ENCODE assay signal across 20 mouse cellular contexts in genomic region chr3:84610183-84610710, GRCm38 (mm10). TPM values are rescaled to one million over a fixed set of nuclear protein-coding genes. Genes with fewer than 3 reads are reported as not detected.
DNase-seq lines count a peak whose midpoint lies in the region; ATAC-seq and TF ChIP-seq lines count a peak whose summit lies in the region.
"Had no signal": no experiment of that assay in that cellular context is flagged by ENCODE, and none has a peak within 500 bp of the region (broad histone marks: within the 10 kb centered on the region; RNA-seq: fewer than 3 reads in every experiment).

No protein-coding gene starts in this region.

- H3K4me2 ChIP-seq in intestine, postnatal 0 days (replicated peaks; ENCODE audit: low read depth), result no peak overlapping the region
- no peak overlapping the region for H3K4me2 ChIP-seq in kidney, embryonic 16.5 days (replicated peaks; ENCODE audit: low read depth, low read length)
- H3K4me2 ChIP-seq in stomach, embryonic 15.5 days, result no peak overlapping the region
- H3K4me2 ChIP-seq in heart, embryonic 11.5 days, result no peak overlapping the region
- H3K4me2 ChIP-seq: embryonic facial prominence, embryonic 12.5 days; hindbrain, embryonic 13.5 days; liver, embryonic 13.5 days; midbrain, embryonic 15.5 days had no signal

- no peaks in the 10 kb centered on the region for H3K27me3 ChIP-seq in MEL (ENCODE audit: control insufficient read depth in 1 of 2, insufficient read depth in 2 of 2, low read length in 2 of 2)
- H3K27me3 ChIP-seq in intestine, postnatal 0 days (replicated peaks; ENCODE audit: control insufficient read depth, insufficient read depth, low read length), result no peaks in the 10 kb centered on the region
- H3K27me3 ChIP-seq in kidney, embryonic 16.5 days (ENCODE audit: insufficient read depth, low read length), result no peaks in the 10 kb centered on the region; the same call in 1 of the 2 replicates
- no peaks in the 10 kb centered on the region for H3K27me3 ChIP-seq in stomach, embryonic 15.5 days (replicated peaks)
- H3K27me3 ChIP-seq in heart, embryonic 11.5 days (ENCODE audit: control insufficient read depth, insufficient read depth, low read length), result no peaks in the 10 kb centered on the region
- H3K27me3 ChIP-seq: embryonic facial prominence, embryonic 12.5 days; hindbrain, embryonic 13.5 days; liver, embryonic 13.5 days; midbrain, embryonic 15.5 days had no signal

- no peak for TF ChIP-seq CTCF in MEL (IDR thresholded peaks at IDR 0.05 in 2 of 3, conservative IDR thresholded peaks at IDR 0.05 in 1 of 3; ENCODE audit: control insufficient read depth in 1 of 3, insufficient read depth in 1 of 3, low read depth in 2 of 3, low read length in 3 of 3, poor library complexity in 1 of 3, severe bottlenecking in 1 of 3)
- TF ChIP-seq CTCF in intestine, postnatal 0 days (IDR thresholded peaks at IDR 0.05; ENCODE audit: low read depth), result no peak

- no peaks in the 10 kb centered on the region for H3K9me3 ChIP-seq in MEL (replicated peaks; ENCODE audit: insufficient read depth, low read length)
- H3K9me3 ChIP-seq in intestine, postnatal 0 days (ENCODE audit: control insufficient read depth), result 0 out of 2 replicates have a peak, but pooled peaks cover 7% of the 10 kb centered on the region
- H3K9me3 ChIP-seq in kidney, embryonic 16.5 days (ENCODE audit: low read length), result peaks cover 7% of the 10 kb centered on the region; the same call in 1 of the 2 replicates
- H3K9me3 ChIP-seq in stomach, embryonic 15.5 days, result no peaks in the 10 kb centered on the region
- no peaks in the 10 kb centered on the region for H3K9me3 ChIP-seq in heart, embryonic 11.5 days (replicated peaks; ENCODE audit: control insufficient read depth, low read length)
- H3K9me3 ChIP-seq: embryonic facial prominence, embryonic 12.5 days; limb, embryonic 10.5 days; liver, embryonic 13.5 days; midbrain, embryonic 15.5 days had no signal

- TF ChIP-seq EP300 in MEL (IDR thresholded peaks at IDR 0.05; ENCODE audit: low read depth in 1 of 2, low read length in 2 of 2), result no peak

- H3K36me3 ChIP-seq in MEL (ENCODE audit: control insufficient read depth in 1 of 2, insufficient read depth in 2 of 2, low read length in 2 of 2), result peaks cover 0 to under 1% of the 10 kb centered on the region in 2 experiments; a peak in 1 of 4 replicates
- H3K36me3 ChIP-seq in intestine, postnatal 0 days (ENCODE audit: control insufficient read depth, insufficient read depth), result no peaks in the 10 kb centered on the region
- no peaks in the 10 kb centered on the region for H3K36me3 ChIP-seq in kidney, embryonic 16.5 days (ENCODE audit: insufficient read depth, low read length)
- no peaks in the 10 kb centered on the region for H3K36me3 ChIP-seq in stomach, embryonic 15.5 days
- no peaks in the 10 kb centered on the region for H3K36me3 ChIP-seq in heart, embryonic 11.5 days (ENCODE audit: control insufficient read depth, insufficient read depth, low read length)
- H3K36me3 ChIP-seq: embryonic facial prominence, embryonic 12.5 days; hindbrain, embryonic 13.5 days; limb, embryonic 10.5 days; liver, embryonic 13.5 days; midbrain, embryonic 15.5 days had no signal

- H3K27ac ChIP-seq in MEL (ENCODE audit: control insufficient read depth, low read depth, low read length), result no peak overlapping the region
- H3K27ac ChIP-seq in intestine, postnatal 0 days (ENCODE audit: low read depth, low read length), result no peak overlapping the region
- H3K27ac ChIP-seq in kidney, embryonic 16.5 days (ENCODE audit: low read length), result no peak overlapping the region
- no peak overlapping the region for H3K27ac ChIP-seq in stomach, embryonic 15.5 days
- H3K27ac ChIP-seq in heart, embryonic 11.5 days (ENCODE audit: low read depth, low read length), result no peak overlapping the region
- H3K27ac ChIP-seq: embryonic facial prominence, embryonic 12.5 days; hindbrain, embryonic 13.5 days; limb, embryonic 10.5 days; liver, embryonic 13.5 days; midbrain, embryonic 15.5 days had no signal

- ATAC-seq in intestine, postnatal 0 days, result peak; percentile 92
- peak; percentile 93 for ATAC-seq in kidney, embryonic 16.5 days (ENCODE audit: low FRiP score, low TSS enrichment)
- peak; percentile 39; the same call in 1 of the 2 replicates for ATAC-seq in stomach, embryonic 15.5 days (ENCODE audit: insufficient read depth, low FRiP score, low read depth)
- no peak for ATAC-seq in erythroid progenitor cell, adult 5-6 weeks (replicated peaks; ENCODE audit: low FRiP score, poor library complexity, severe bottlenecking)
- ATAC-seq in heart, embryonic 11.5 days (replicated peaks; ENCODE audit: insufficient number of reproducible peaks, low FRiP score, low TSS enrichment), result no peak
- ATAC-seq: activated CD4-positive, CD25-positive, alpha-beta regulatory T cell, adult 4 months; forebrain, postnatal 0 days; midbrain, embryonic 15.5 days had no signal

- peaks cover 0 to under 1% of the 10 kb centered on the region in 2 experiments; a peak in 1 of 4 replicates for H3K4me1 ChIP-seq in MEL (ENCODE audit: control insufficient read depth in 1 of 2, insufficient read depth in 2 of 2, low read length in 2 of 2)
- H3K4me1 ChIP-seq in intestine, postnatal 0 days (replicated peaks; ENCODE audit: control insufficient read depth, insufficient read depth, low read length), result no peaks in the 10 kb centered on the region
- H3K4me1 ChIP-seq in kidney, embryonic 16.5 days (ENCODE audit: insufficient read depth, low read length), result peaks cover 3% of the 10 kb centered on the region; the same call in 1 of the 2 replicates
- no peaks in the 10 kb centered on the region for H3K4me1 ChIP-seq in stomach, embryonic 15.5 days
- H3K4me1 ChIP-seq in heart, embryonic 11.5 days (ENCODE audit: control insufficient read depth, insufficient read depth, low read length), result no peaks in the 10 kb centered on the region
- H3K4me1 ChIP-seq: embryonic facial prominence, embryonic 12.5 days; hindbrain, embryonic 13.5 days; limb, embryonic 10.5 days; liver, embryonic 13.5 days; midbrain, embryonic 15.5 days had no signal

- no peak overlapping the region for H3K9ac ChIP-seq in MEL (ENCODE audit: control insufficient read depth, low read depth, low read length, poor library complexity, severe bottlenecking)
- H3K9ac ChIP-seq in intestine, postnatal 0 days (ENCODE audit: low read depth, low read length), result no peak overlapping the region
- no peak overlapping the region for H3K9ac ChIP-seq in kidney, embryonic 16.5 days (replicated peaks; ENCODE audit: low read length)
- H3K9ac ChIP-seq in stomach, embryonic 15.5 days, result no peak overlapping the region
- no peak overlapping the region for H3K9ac ChIP-seq in heart, embryonic 11.5 days (ENCODE audit: low read depth, low read length)
- H3K9ac ChIP-seq: embryonic facial prominence, embryonic 12.5 days; forebrain, postnatal 0 days; hindbrain, embryonic 13.5 days; liver, embryonic 13.5 days; midbrain, embryonic 15.5 days had no signal

- no peak for TF ChIP-seq RAD21 in MEL (IDR thresholded peaks at IDR 0.05; ENCODE audit: low read depth, low read length)

- peak; percentile 24 for DNase-seq in MEL (ENCODE audit: low read depth, low spot score)
- no peak for DNase-seq in layer of hippocampus, adult 9-10 months (ENCODE audit: low spot score)
- DNase-seq: adrenal gland, postnatal 14 days; cerebellum, adult 11-12 months; forebrain, postnatal 0 days; heart, adult 11 months; layer of hippocampus, postnatal 36 days; liver, embryonic 13.5 days; thymus, adult 2 months had no signal

- 42% methylated on average over 9 of the region's 9 CpGs for WGBS in intestine, postnatal 0 days
- WGBS in kidney, embryonic 16.5 days, result 52% methylated on average over 9 of the region's 9 CpGs
- 68% methylated on average over 9 of the region's 9 CpGs for WGBS in stomach, embryonic 15.5 days
- WGBS in heart, embryonic 11.5 days (ENCODE audit: insufficient replicate concordance), result 74% methylated on average over 9 of the region's 9 CpGs

- TF ChIP-seq POLR2A in MEL (IDR thresholded peaks at IDR 0.05; ENCODE audit: control insufficient read depth in 1 of 2, insufficient read depth in 1 of 2, low read depth in 1 of 2, low read length in 2 of 2, poor library complexity in 1 of 2), result no peak

- no peak overlapping the region for H3K4me3 ChIP-seq in MEL (ENCODE audit: control insufficient read depth in 1 of 2, insufficient read depth in 1 of 2, low read depth in 2 of 2, low read length in 2 of 2)
- H3K4me3 ChIP-seq in intestine, postnatal 0 days (ENCODE audit: low read depth, low read length), result no peak overlapping the region
- H3K4me3 ChIP-seq in kidney, embryonic 16.5 days (ENCODE audit: low read length), result no peak overlapping the region
- H3K4me3 ChIP-seq in stomach, embryonic 15.5 days (replicated peaks), result no peak overlapping the region
- H3K4me3 ChIP-seq in heart, embryonic 11.5 days (ENCODE audit: low read depth, low read length), result no peak overlapping the region
- H3K4me3 ChIP-seq: embryonic facial prominence, embryonic 12.5 days; hindbrain, embryonic 13.5 days; limb, embryonic 10.5 days; liver, embryonic 13.5 days; midbrain, embryonic 15.5 days had no signal

- H3K79me2 ChIP-seq in MEL (ENCODE audit: control insufficient read depth, insufficient read depth, low read length, poor library complexity), result no peaks in the 10 kb centered on the region

RNA-seq across cellular contexts. Expression of gene Tigd4, which starts 16.9 kb away (rescaled TPM):
- total RNA-seq in MEL (2012; rRNA removed), result not detected in 2 replicates
- not detected for polyA plus RNA-seq in MEL (2012; ENCODE audit: insufficient read depth in 1 of 2, insufficient read length in 2 of 2, low read depth in 1 of 2, low replicate concordance in 2 of 2, missing spikeins in 1 of 2)
- polyA plus RNA-seq in intestine, postnatal 0 days (2015; fragmentation: Nextera tagmentation; extraction: Ambion mirVana), result 0.04 TPM in 1 of 2 replicates, not detected in the other
- polyA plus RNA-seq in kidney, embryonic 16.5 days (2015; fragmentation: Nextera tagmentation; extraction: Ambion mirVana), result 0.09 TPM in 1 of 2 replicates, not detected in the other
- polyA plus RNA-seq in stomach, embryonic 15.5 days (2015; fragmentation: Nextera tagmentation; extraction: Ambion mirVana), result 0.06 and 0.21 TPM in 2 replicates
- not detected in 2 replicates for total RNA-seq in erythroid progenitor cell, adult 5-6 weeks (2015; ENCODE audit: low replicate concordance)
- total RNA-seq in erythroid progenitor cell, adult 5-6 weeks (2017; ENCODE audit: low replicate concordance), result not detected in 2 replicates
- polyA plus RNA-seq in heart, embryonic 11.5 days (2014; fragmentation: Nextera tagmentation; extraction: Ambion mirVana), result not detected in 2 replicates
- total RNA-seq: adrenal gland, postnatal 14 days; forebrain, postnatal 0 days; layer of hippocampus, postnatal 36 days had no signal
- polyA plus RNA-seq: activated CD4-positive, CD25-positive, alpha-beta regulatory T cell, adult 4 months; forebrain, postnatal 0 days; hindbrain, embryonic 13.5 days; large intestine, adult 2 months; limb, embryonic 10.5 days; midbrain, embryonic 15.5 days; thymus, adult 2 months had no signal

RNA-seq across cellular contexts. Expression of gene Arfip1, which starts 27.8 kb away (rescaled TPM):
- 12.5 and 14.8 TPM in 2 replicates for total RNA-seq in MEL (2012; rRNA removed)
- polyA plus RNA-seq in MEL (2012; ENCODE audit: insufficient read depth in 1 of 2, insufficient read length in 2 of 2, low read depth in 1 of 2, low replicate concordance in 2 of 2, missing spikeins in 1 of 2), result 10 to 100 TPM in 1 of 2 experiments, not detected in 1; 15.4 TPM
- polyA plus RNA-seq in intestine, postnatal 0 days (2015; fragmentation: Nextera tagmentation; extraction: Ambion mirVana), result 42.6 and 46.5 TPM in 2 replicates
- 51.5 and 52.6 TPM in 2 replicates for polyA plus RNA-seq in kidney, embryonic 16.5 days (2015; fragmentation: Nextera tagmentation; extraction: Ambion mirVana)
- 55.9 and 59.2 TPM in 2 replicates for polyA plus RNA-seq in stomach, embryonic 15.5 days (2015; fragmentation: Nextera tagmentation; extraction: Ambion mirVana)
- 4.2 and 5.8 TPM in 2 replicates for total RNA-seq in erythroid progenitor cell, adult 5-6 weeks (2015; ENCODE audit: low replicate concordance)
- total RNA-seq in erythroid progenitor cell, adult 5-6 weeks (2017; ENCODE audit: low replicate concordance), result 3.4 and 4.0 TPM in 2 replicates
- polyA plus RNA-seq in heart, embryonic 11.5 days (2014; fragmentation: Nextera tagmentation; extraction: Ambion mirVana), result 42.6 and 56.9 TPM in 2 replicates

RNA-seq across cellular contexts. Expression of gene Tmem154, which starts 55.7 kb away (rescaled TPM):
- total RNA-seq in MEL (2012; rRNA removed), result 0.03 and 0.12 TPM in 2 replicates
- polyA plus RNA-seq in MEL (2012; ENCODE audit: insufficient read depth in 1 of 2, insufficient read length in 2 of 2, low read depth in 1 of 2, low replicate concordance in 2 of 2, missing spikeins in 1 of 2), result under 1 TPM in 1 of 2 experiments, not detected in 1; 0.10 TPM
- 0.76 and 0.93 TPM in 2 replicates for polyA plus RNA-seq in intestine, postnatal 0 days (2015; fragmentation: Nextera tagmentation; extraction: Ambion mirVana)
- polyA plus RNA-seq in kidney, embryonic 16.5 days (2015; fragmentation: Nextera tagmentation; extraction: Ambion mirVana), result 0.82 and 0.89 TPM in 2 replicates
- 4.5 and 7.6 TPM in 2 replicates for polyA plus RNA-seq in stomach, embryonic 15.5 days (2015; fragmentation: Nextera tagmentation; extraction: Ambion mirVana)
- 9.2 and 13.7 TPM in 2 replicates for total RNA-seq in erythroid progenitor cell, adult 5-6 weeks (2015; ENCODE audit: low replicate concordance)
- 2.3 and 4.4 TPM in 2 replicates for total RNA-seq in erythroid progenitor cell, adult 5-6 weeks (2017; ENCODE audit: low replicate concordance)
- polyA plus RNA-seq in heart, embryonic 11.5 days (2014; fragmentation: Nextera tagmentation; extraction: Ambion mirVana), result 0.44 and 0.49 TPM in 2 replicates

Comparison
In these comparisons a context has a peak if more than half of its experiments do, and no peak if none do; other contexts are left out.
1. ATAC-seq: peak in intestine, postnatal 0 days (single experiment), kidney, embryonic 16.5 days (single experiment) and stomach, embryonic 15.5 days (single experiment); none in erythroid progenitor cell, adult 5-6 weeks (single experiment) and heart, embryonic 11.5 days (single experiment).